Mouse (Mus musculus): ENCODE measurements around the gene Dnajb12.

The Dnajb12 gene

DNA sequence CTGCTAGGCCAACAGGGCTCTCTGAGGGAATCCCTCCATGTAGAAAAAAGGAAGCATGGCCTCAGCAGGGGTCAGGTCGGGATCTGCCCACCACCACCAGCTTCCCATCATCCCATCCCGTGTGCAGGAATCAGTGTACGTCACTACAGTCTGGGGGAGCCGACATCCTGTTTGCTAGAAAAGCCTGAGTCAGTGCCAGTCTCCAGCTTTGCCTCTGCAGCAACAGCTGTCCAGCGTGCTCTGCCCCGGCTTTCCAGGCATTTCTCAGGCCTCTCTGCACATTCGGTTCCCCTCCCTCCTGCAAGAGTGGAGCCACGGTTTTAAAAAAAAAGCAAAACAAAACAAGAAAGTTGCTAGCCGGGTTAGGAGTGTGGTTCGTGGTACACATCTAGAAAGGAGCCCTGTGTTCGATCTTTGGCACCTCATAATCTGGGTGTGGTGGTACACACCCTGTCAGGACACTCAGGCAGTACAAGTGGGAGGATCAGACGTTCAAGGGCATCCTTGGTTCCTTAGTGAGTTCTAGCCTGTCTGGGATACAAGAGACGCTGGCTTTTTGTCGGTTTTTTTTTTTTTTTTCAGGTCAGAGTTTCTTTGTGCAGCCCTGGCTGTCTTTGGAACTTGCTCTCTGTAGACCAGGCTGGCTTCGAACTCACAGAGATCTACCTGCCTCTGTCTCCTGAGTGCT lies 40.3 kb downstream of the Dnajb12 start:
- no peak for DNase-seq (ENCODE audit: low spot score in 2 of 2)

GRCm38 (mm10) chr10:59920485-59920809 lies 41.1 kb downstream of the Dnajb12 start:
- DNase-seq (ENCODE audit: low spot score in 2 of 2): no peak

- peak; percentile 26 to 51 for DNase-seq (ENCODE audit: low spot score in 2 of 2)
Measured at GRCm38 (mm10) chr10:59920810-59921681, 41.7 kb downstream of the Dnajb12 start.

DNA sequence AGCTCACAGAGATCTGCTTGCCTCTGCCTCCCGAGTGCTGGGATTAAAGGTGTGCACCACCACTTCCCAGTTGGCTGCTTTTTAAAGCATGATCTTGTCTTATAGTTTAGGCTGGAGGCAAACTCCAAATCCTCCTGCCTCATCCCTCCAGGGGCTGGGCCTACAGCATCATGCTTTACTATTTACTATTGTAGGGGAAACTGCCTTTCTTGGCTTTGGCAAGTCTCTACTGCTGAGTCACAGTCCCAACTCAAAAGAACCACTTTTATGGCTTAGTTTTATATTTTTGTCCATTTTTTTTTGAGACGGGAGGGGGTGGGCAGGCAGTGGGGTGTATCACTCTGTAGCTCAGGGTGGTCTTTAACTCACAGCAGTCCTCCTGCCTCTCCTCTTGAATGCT lies 44.1 kb downstream of the Dnajb12 start:
- no peak for DNase-seq (ENCODE audit: low spot score in 2 of 2)

DNA sequence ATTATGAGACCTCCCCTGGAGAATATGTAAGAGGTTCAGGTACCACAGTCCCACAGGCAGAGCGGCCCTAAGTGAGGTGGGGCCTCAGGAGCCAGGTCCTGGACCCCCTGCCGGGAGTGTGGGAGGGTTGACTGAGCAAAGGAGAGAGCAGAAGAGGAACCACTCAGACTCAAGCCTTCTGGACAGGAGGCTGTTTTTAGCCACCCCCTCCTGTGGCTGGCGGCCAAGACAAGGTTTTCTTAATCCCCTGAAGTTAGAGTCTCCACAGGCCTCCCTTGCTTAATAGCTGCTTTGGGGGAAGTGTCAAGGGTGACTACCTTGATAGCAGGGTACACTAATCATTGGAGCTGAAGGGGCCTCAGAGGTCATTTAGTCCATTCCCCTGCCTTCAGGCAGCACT lies 44.9 kb downstream of the Dnajb12 start:
- DNase-seq (ENCODE audit: low spot score in 2 of 2): no peak

- DNase-seq (ENCODE audit: low spot score in 2 of 2): no peak
Measured at GRCm38 (mm10) chr10:59929205-59929604, 49.8 kb downstream of the Dnajb12 start.

GRCm38 (mm10) chr10:59930996-59931395 lies 51.6 kb downstream of the Dnajb12 start:
- no peak for DNase-seq (ENCODE audit: low spot score in 2 of 2)

DNA sequence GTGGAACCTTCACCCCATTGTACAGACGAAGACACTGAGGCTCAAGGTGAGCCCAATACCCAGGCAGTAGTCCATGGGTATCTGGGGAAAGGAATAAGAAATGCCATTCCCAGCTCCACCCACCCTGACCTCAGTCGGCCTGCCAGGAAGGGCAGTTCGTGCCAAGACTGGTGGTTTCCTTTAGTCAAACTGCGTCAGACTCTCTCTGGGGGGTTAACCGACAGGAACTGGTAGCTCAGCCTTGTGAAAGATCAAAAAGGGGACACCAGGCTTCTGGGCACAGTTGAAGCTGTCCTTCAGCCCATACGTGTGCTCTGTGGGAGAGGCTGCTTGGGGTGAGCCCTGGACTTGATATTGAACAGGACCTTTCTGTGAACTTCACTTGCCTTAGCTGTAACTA lies 53.2 kb downstream of the Dnajb12 start:
- DNase-seq (ENCODE audit: low spot score in 2 of 2): peak; percentile 80 to 89

GRCm38 (mm10) chr10:59934039-59934438 lies 54.7 kb downstream of the Dnajb12 start:
- no peak for DNase-seq (ENCODE audit: low spot score in 2 of 2)

GRCm38 (mm10) chr10:59936058-59936856 lies 56.9 kb downstream of the Dnajb12 start:
- DNase-seq (ENCODE audit: low spot score in 2 of 2): no peak

GRCm38 (mm10) chr10:59938662-59939061 lies 59.3 kb downstream of the Dnajb12 start:
- no peak for DNase-seq (ENCODE audit: low spot score in 2 of 2)

- DNase-seq (ENCODE audit: low spot score in 2 of 2): no peak
Measured at GRCm38 (mm10) chr10:59939081-59939480, 59.7 kb downstream of the Dnajb12 start.

GRCm38 (mm10) chr10:59942281-59942846 lies 63.0 kb downstream of the Dnajb12 start:
- DNase-seq (ENCODE audit: low spot score in 2 of 2): no peak

- DNase-seq (ENCODE audit: low spot score in 2 of 2): no peak
Measured at GRCm38 (mm10) chr10:59942847-59943420, 63.6 kb downstream of the Dnajb12 start.

GRCm38 (mm10) chr10:59943421-59943989 lies 64.1 kb downstream of the Dnajb12 start:
- DNase-seq (ENCODE audit: low spot score in 2 of 2): no peak

- DNase-seq (ENCODE audit: low spot score in 2 of 2): no peak
Measured at GRCm38 (mm10) chr10:59945416-59945815, 66.1 kb downstream of the Dnajb12 start.

- no peak for DNase-seq (ENCODE audit: low spot score in 2 of 2)
Measured at GRCm38 (mm10) chr10:59946362-59946761, 67.0 kb downstream of the Dnajb12 start.

- DNase-seq (ENCODE audit: low spot score in 2 of 2): no peak
Measured at GRCm38 (mm10) chr10:59947296-59948073, 68.1 kb downstream of the Dnajb12 start.

DNA sequence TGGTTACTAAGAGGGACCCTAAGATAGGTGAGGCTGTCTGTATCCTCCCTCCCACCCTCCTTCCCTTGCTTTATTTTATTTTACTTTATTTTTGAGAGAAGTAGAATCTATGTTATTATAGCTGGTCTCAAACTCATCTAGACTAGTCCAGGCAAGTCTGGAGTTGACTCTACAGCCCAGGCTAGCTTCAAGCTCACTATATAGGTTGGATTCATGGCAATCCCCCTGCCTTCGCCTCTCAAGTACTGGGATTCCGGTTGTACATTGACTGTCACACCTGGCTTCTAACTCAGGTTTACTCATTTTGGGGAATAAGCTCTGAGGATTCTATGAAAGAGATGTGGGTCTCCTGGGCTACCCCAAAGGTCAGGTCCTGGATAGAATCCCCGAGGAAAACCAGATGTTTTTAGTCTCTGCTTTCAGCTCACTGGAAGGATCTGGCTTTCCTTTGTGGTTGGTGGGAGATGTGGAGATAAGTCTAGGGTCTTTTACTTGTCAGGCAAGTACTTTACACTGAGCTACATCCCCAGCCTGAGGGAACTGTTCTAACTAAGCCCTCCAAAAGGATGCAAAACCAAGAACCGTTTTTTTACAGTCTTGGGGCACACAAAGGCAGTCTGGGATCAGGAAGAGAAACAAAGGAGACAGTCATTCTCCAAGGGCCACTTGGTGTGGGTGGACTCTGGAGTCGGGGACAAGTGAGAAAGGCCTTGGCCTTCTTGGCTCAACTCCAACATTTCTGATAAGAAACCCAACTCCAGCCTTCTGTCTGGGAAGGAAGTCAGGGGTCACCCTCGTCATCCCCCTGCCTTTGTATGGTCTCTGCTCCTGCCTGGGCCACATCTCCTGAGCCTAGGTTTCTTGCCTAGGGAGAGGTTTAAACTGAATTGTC lies 69.3 kb downstream of the Dnajb12 start:
- no peak for DNase-seq (ENCODE audit: low spot score in 2 of 2)
